Mouse (Mus musculus) c-Kit-positive CD71-positive TER-119-positive erythroid progenitor cells, embryonic 14.5 days (primary cell): ENCODE data around the gene Cbx4.

Experiments
- DNase-seq: peaks from one replicate; pipeline ENCODE4 v3.0.0-alpha.2; 2013; ENCODE audit warnings: low spot score

The Cbx4 gene

GRCm38 (mm10) chr11:119084446-119085278 lies 1.4 kb downstream of the Cbx4 start:
- DNase-seq, result no peak

DNA sequence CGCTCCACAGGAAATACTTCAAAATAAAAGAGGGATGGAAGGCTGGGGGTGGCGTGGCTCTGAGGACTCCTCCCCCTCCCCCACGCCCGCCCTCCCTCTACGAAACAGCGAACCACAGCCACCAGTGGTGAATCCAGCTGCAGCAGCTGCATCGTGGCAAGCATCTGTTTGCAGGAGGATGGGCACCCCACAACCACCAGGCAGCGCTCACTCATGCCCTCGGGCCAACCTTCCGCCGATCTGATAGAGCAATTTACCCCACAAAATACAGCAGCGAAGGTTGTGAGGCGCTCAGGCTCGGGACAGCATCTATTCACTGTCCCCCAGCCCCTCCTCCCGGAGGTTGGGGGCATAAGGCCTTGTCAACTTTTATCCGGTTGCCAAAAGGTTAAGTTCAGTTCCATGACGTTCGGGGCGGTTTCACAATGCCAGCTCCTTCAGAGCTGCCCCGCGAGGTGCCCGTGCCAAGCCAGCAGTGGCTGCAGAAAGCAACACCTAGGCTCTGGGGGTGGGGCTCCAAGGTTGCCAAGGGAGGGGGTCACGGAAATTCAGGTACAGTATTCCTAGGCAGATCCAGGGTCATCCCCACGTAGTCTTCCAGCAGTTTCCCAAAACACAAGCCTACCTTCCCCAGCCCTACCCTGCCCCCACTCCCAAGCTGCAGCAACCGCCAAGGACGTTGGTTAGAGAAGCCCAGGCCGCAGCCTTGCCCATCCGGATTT lies 2.1 kb downstream of the Cbx4 start:
- no peak for DNase-seq

- DNase-seq, result no peak
These were observed 3.1 kb downstream of the Cbx4 start for GRCm38 (mm10) chr11:119082638-119083599.

DNA sequence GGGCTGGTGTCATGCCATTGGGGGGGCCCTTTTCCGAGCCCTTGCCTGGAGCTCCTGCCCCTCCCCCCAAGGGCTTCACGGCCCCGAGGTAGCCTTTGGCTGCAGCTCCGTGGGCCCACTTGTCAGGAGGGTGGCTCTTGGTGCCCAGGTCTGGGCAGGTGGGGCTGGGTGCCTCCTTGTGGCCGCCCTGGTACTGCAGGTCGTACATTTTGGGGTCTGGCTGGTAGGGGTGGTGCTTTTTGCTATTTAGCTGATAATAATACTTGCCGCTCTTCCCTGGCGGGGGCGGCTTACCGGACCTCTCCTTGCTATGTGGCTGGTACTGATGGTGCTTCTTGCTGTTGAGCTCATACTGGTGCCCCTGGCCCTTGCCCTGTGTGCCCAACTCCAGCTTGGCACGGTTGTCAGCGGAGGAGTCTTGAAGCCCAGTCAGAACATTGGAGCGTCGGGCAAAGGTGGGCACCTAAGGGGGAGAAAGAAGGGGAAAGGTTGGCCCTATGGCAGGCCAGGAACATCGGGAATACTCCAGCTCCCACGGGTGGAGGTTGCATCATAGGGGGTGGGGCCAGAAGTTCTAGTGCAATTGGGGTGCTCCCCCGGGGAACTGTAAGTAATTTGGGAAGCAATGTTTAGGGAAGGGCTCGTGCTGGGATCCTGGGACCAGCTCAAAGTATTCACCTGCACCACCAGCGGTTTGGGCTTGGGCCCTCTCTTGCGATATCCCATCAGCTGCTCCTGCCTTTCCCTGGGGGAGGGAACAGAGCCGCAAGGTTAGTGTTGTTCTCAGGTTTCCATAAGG lies 4.0 kb downstream of the Cbx4 start:
- no peak for DNase-seq

DNA sequence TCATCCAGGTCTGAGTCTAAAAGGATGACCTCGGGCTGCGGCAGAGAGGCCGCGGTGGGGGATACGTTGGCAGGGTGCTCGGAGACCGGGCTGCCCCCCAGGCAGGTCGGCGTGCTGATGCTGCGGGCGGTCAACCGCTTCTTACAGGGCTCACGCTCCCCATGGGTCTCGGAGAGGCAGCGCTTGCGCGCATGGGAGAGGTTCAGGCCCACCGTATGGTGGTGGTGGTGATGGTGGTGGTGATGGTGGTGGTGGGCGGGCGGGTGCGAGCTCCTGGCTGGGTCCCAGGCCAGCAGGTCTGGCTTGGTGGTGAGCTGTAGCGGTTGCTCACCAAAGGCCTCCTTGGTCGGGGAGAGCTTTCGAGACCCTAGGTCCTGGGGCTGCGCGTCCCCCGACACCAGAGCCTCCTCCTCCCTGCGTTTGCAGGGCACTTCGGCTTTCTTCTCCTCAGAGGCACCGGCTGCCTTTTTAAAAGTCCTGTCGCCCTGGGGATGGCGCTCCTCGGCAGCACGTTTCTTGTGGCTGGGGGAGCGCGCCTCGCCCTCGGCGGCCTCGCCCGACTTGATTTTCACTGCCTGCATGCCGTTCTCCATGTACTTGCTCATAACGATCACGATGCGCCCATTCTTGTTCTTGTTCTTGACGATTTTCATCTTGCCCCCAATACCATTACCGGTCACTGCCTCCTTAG lies 4.7 kb downstream of the Cbx4 start:
- no peak for DNase-seq

- no peak for DNase-seq
These were observed 5.4 kb downstream of the Cbx4 start for GRCm38 (mm10) chr11:119080461-119081147.

- DNase-seq, result no peak
These were observed 6.6 kb downstream of the Cbx4 start for GRCm38 (mm10) chr11:119079445-119079837.

GRCm38 (mm10) chr11:119078691-119079444 lies 7.2 kb downstream of the Cbx4 start:
- DNase-seq, result no peak

- no peak for DNase-seq
These were observed 8.3 kb downstream of the Cbx4 start for GRCm38 (mm10) chr11:119077755-119078154.

GRCm38 (mm10) chr11:119075805-119076204 lies 10.2 kb downstream of the Cbx4 start:
- DNase-seq, result no peak

DNA sequence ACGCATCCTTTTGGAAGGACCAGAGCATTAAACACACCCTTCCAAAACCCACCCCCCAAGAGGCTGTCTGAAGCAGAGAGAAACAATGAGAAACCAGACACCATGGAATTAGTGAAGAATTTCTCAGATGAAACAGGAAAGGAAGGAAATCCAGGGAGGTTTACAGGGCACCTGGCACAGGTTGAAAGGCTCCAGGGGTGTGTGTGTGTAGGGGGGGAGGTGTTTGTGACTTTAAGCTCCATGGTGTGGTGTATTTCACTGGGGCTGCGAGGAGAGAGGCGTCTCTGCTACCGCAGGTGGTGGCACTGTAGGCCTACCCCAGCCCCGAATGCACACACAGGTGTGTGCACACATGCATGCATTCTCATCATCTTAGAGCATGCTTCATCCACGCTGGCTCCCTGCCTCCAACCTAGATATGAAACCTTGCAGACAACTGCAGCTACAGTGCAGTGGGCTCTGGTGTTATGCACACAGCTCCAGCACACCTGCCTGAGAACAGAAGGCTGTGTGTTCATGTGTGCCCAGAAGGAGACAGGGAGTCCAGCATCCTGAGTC lies 12.1 kb downstream of the Cbx4 start:
- no peak for DNase-seq

GRCm38 (mm10) chr11:119072986-119073385 lies 13.0 kb downstream of the Cbx4 start:
- DNase-seq, result no peak

GRCm38 (mm10) chr11:119072239-119072638 lies 13.8 kb downstream of the Cbx4 start:
- no peak for DNase-seq

GRCm38 (mm10) chr11:119066841-119067240 lies 19.2 kb downstream of the Cbx4 start:
- no peak for DNase-seq

GRCm38 (mm10) chr11:119059256-119059655 lies 26.8 kb downstream of the Cbx4 start:
- DNase-seq, result no peak

DNA sequence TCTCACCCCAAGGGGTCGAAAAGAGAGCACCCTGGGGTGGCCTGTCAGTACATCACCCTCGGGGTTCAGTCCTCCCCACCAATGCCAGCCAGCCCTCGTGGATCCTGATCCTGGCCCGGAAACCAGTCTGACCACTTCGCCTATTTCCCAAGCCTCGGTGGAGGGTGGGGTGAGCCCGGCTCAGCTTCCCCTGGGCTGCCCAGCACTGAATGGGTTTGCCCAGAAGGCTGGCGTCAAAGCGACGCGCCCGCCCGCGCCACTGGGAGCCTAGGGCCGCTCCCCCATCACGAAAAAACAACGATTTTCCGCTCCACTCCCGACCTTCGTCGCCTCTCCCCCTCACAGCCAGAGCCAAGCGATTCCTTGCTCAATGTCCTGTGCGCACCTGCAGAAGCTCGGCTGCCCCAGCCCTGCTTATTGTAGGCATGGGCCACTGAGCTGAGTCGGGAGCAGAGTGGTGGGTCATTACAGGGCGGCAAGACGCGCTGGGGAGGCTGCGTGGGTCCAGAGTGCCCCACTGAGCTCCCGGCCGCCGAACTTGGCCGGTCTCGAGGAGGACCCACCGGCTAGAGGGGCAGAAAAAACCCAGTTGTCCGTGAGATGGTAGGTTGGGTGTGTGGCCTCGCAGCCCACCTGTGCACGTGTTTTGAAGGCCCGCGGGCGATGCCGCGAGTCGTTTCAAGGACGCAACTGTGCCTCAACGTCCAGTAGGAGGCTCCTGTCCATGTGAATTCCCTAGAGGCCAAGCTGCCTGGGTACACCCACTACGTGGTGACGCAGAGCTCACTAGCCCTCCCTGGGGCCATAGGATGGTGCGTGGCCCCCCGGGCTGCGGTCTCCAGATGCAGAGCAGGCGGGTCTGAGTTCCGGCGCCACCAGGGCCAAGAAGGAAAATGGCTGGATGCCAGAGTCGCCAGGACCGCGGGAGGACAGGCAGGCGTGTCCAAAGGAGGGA lies 27.7 kb downstream of the Cbx4 start:
- no peak for DNase-seq

GRCm38 (mm10) chr11:119057291-119057690 lies 28.7 kb downstream of the Cbx4 start:
- DNase-seq, result no peak
